Mouse (Mus musculus): ENCODE measurements around the gene Guca1a.
"Not testable (repeated sequence)": the region's sequence is repeated elsewhere in the genome, so short reads cannot be mapped to it uniquely, and the experiment has no call there.

Gene Guca1a

DNA sequence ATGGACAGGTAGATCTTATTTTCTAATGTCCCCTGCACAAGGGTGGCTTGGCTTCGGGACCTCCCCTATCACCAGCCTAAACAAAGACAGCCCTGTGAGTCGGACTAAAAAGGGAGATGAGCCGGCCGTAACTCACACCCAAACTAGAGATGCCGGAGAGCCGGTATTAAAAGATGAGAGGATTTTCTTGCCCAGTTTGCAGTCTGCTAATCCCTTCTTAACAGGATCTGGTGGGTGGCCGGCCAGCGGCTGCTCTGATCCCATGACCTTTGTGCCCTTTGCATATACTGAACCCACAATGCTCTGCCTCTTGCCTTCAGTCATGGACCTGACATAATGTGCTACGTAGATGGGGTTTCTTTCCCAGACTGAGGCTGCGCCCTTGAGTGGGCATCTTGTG is at the start of gene Guca1a:
Gene Guca1a (minus strand): TSS at position 134 of the 400 bp plus-strand sequence.
- DNase-seq = no peak

DNA sequence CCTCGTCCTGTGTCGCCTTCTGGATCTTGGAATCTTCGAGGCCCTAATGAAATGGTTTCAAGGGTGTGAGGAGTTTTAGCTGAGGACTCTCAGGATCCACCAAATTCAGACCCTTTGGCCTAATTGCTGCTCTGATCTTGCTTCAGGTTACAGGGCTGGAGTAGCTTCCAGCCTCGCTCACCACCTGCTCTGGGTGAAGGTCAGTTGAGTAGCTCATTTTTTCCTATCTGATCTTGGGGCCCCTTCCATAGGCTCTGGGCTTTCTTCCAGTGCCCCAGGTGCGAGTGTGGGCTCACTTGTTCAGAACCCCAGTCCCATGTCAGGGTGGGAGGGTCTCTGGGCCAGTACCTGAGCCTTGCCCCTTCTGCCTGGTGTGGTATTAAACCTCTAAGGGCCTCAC is 49.0 kb upstream of the Guca1a start:
- DNase-seq = no peak

DNA sequence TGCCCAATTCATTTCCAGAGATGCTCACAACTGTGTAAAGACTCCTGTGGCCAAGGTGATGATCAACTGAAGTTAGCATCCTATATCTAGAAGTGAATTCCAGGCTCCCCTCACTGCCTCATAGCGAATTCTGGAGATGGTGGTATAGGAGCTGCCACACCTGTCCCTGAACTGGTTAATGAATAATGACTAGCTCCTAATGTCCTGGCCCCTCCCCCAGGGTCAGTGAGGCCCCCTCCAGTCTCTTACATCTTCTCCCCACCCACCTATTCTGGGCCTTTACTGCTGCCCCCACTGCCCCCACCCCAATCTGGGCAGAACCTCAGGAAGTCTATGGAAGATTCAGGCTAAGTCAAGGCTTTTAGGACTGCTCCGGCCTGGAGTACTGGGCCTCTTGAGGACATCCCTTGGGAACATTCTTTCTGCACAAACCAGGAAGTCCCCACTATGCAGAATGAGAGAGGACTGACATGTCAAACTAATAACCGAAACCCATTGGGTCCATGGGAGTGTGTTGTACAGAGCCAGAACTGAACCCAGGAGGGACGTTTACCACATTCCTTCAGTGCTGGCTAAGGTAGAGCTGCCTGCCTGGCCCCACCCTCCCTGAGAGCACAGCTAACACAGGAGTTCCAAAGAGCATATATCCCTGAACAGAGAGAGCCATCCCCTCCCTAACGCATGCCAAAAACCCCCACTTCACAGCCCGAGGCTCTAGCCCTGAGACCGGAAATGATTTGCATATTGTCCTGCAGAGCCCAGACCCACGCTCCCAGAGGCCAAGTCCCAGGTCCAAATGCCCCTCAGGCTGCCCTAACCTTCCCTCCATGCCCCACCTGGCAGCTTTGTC is 48.4 kb upstream of the Guca1a start:
- peak; percentile 40 for DNase-seq

DNA sequence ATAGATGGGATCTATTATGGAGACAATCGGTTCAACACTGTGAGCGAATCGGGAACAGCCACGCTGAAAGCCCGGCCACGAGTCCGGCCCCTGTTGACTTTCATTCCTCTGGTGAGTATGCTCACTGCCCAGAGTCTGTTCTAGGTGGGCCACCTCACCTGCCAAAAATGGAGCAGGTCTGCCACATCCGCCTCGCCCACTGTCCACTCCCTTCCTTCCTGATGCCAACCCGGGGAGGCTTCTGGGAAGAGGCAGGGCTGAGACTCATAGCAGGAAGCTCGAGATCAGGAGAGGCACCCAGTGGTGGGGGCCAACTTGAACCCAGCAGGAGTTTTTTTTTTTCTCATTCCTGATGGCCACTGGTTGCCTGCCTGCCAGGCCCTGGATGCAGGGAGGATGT is 46.2 kb upstream of the Guca1a start:
- DNase-seq = no peak

DNA sequence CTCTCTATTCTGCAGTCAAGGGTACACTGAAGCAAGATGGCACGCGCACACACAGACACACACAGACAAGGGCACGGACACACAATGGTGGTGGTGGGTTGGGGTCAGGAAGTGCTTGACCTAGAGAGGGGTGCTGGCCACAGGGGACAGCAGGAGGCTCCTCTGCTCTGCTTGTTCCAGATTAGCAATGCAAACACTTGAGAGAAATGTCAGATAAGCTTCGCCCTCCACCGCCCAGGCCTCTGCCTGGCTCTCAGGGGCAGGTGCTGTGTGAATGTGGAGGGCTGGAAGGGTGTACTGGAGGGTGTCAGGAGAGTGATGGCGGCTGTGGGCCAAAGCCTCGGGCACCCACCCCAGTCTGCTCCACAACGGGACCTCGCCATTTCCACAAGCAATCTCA is 45.6 kb upstream of the Guca1a start:
- no peak for DNase-seq

DNA sequence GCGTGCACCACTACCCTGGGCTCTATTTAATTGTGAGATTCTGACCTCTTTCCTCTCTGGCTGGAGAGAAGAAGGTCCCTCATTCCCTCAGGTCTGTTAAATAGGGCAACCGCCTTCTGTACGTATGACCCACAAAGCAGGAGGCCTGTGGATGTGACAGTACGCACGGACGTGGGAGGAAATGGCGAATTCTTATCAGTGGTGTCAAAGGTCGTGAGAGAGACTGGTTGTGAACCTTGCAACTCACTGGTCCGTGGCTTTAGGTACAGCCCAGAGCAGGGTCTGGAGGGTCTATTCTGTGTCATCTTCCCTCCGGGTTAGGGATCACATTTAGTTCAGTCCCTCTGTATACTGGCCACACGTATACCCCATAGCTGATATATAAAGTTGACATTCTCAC is 45.1 kb upstream of the Guca1a start:
- DNase-seq = no peak

DNA sequence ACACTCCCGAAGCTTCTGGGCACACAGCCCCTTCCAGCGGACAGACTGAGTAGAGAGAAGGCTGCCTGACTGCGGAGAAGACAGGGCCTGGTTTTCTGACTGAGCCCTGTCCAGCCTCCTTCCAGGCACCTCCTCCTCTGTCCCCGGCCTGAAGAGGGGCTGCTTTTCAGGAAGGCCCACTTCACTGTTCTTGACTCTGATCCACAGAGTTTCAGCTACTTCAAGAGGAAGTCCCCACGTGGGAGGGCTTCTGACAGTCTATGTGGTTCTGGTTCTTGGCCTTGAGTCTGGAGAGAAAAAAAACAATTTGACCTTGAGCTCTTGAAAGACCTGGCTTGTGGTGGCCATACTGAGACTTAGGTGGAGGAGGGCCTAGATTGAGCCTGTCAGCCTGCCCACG is 43.7 kb upstream of the Guca1a start:
- no peak for DNase-seq

DNA sequence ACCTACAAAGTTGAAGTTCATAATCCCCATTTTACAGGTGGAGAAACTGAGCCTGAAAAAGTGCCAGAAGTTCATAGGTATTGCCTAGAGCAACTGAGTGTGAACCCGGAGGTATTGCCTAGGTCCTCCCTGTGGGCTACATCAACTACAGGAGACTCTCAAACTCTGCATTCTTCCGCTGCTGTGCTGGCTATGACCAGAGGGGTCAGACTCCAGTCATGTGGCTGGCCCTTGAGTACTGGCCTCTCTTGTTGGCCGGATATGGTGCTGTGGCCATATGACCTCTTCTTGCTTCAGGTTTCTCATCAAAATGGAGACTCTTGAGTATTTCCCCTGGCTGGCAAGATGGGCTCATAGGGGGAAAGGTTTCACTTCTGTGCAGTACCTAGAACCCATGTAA is 41.9 kb upstream of the Guca1a start:
- DNase-seq = no peak

DNA sequence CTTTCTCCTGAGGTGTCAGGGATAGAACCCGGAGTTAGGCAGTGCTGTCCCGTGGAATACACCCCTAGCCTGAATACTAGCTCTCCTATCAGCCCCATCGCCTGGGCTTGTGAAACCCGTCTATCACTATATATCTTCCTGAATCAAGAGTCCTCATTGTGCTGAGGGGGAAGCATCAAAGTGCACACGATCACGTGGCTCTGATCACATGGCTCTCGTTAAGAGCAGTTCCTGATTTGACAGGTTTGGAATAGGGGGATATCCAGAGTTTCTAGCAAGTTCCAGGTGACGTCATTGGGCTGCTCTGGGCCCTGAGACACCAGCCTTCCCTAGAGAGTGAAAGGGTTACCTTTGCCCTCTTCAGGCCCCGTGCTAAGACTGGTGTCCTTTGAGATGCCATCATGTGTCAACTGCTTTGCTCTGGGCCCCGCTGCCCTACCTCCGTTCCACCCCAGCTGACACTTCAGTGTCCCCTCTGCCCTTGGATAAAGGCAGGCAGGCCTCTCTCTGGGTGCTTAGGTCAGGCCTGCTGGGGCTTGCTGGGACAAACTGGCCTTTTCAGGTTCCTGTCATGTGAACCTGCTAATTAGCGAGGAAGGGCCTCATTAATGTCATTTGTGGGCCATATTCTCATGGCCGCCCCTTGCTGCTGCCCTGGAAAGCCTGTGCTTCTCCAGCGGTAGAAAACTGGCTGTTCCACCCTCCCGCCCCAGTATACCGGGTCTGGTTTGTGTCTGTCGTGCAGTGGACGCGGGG is 41.1 kb upstream of the Guca1a start:
- DNase-seq = no peak

DNA sequence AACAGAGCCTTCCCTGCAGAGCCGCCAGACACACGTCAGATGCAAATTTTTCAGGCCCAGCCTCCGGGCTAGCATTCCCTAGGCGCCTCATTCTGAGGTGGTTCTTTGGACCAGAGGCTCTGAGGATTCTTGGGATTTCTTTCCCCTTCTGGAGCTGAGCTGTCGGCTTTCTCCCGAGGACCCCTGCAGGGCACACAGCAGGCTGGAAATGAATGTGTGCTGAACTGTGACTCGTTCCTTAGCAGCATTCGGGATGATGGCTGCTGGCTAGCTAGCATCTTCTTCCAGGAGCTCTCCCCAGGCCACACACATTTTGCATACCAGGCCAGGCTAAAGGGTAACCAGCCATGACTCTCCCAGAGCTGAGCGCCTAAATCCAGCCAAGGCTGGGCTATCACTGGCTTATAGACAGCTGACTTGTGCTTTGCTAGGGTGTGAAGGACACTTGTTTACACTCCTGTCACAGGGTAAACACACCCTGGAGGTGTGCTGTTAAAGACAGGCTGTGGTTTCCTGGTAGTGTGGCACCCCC is 40.0 kb upstream of the Guca1a start:
- DNase-seq = peak; percentile 45

DNA sequence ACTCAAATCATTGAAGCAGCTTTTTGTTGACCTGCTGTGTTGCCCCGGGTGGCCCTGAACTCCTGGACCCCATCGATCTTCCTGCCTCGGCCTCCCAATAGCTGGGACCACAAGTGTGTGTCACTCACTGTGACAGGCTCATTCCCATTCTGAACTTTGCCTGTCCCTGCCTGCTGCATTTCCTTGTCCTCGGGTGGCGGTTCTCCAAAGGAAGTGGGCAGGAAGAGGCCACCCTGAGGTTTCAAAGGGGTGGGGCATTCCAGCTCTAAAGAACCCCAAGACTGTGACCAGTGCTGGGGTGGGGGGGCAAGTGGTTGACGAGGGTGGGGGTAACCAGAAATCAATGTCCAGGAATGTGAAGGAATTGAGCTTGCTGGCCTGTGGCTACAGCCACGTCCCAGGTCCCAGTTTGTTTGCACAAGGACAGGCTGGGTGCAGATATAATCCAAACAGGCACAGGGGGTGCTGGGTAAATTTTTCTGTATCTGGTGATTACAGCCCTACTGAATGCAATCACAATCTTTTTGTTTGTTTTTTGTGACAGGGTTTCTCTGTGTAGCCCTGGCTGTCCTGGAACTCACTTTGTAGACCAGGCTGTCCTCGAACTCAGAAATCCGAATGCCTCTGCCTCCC is 39.1 kb upstream of the Guca1a start:
- DNase-seq = no peak

DNA sequence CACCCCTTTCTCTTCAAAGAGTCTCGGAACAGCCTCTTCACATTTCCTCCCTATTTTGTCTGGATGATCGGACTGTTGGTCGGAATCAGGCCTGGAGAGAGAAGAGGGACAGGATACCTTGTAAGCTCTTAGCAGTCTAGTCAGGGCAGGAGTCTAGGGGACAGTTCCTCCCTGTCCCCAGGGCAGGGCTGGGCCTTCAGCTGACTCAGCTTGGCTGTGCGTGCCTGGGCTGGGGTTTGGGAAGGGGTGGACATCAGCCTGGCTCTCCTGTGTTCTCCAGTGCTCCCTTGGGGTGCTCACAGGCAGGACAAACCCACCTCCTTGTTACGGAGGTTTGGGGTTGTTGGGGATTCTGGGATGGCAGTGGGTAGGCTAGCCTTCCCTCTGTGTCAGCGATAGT is 38.2 kb upstream of the Guca1a start:
- DNase-seq = no peak

DNA sequence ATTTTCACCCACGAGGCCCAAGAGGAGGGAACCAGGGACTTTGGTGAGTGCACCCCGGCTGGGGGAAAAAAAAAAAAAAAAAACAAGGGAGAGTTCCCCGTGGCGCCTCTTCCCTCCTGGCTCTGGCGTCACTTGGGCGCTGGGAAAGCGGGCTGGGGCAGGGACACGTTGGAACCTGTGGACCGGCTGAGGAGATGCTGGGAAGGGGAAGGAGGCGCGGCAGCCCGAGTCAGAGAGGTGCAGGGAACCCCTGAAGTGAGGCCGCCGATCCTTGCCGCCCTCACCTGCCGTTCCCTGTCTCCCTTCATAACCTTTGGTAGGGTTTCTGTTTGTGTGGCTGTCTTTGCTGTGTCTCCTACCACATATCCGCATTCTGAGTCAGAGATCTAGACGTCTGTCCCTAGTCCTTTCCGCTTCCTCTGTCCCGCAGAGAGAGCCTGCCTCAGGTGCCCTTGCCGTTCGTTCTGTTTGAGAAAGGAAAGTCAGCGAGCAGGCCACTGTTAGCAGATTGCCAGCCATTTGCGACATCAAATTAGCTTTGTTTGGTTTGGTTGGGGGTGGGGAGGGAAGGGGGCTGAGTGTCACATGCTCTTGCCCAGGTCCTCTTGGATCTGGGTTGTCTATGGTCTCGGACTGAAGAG is 36.6 kb upstream of the Guca1a start, which contains the start of gene 1700001C19Rik:
Gene 1700001C19Rik (minus strand): TSS at position 470 of the 641 bp plus-strand sequence.
- no peak for DNase-seq

DNA sequence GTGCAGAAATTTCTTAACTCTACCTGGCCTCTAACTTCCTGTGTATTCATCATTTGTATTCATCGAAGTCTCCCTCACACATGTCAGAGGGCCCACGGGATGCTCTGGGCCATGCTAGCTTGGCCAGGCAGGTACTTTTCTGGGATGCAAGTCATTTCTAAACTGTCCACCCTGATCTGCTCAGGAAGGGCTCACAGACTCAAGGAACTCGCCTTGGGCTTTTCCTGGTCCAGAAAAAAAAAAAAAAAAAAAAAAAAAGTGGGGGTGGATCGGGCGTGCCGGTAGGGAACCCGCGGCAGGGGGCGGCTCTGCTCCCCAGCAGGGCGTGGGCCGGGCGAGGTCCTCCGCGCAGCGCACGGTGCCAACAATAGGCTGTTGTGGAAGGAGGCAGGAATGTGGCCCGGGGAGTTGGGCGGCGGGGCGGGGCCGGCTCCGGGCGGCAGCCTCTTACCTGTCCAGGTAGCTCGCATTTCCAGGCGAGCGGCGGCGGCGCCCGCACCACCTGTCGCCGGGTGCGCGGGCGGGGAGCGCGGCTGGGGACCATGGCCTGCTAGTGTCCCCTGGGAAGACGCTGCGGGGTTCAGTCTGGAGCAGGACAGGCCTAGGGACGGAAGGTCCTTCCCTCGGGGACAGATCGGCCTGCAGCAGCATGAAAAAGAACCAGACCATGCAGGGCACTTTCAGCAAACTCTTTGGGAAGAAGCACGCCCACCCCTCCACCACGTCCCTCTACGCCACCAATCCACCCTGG is 35.9 kb upstream of the Guca1a start, which contains the start of gene AI661453:
Gene AI661453 (plus strand): TSS at position 460 of the 751 bp plus-strand sequence.
- DNase-seq = peak; percentile 81

DNA sequence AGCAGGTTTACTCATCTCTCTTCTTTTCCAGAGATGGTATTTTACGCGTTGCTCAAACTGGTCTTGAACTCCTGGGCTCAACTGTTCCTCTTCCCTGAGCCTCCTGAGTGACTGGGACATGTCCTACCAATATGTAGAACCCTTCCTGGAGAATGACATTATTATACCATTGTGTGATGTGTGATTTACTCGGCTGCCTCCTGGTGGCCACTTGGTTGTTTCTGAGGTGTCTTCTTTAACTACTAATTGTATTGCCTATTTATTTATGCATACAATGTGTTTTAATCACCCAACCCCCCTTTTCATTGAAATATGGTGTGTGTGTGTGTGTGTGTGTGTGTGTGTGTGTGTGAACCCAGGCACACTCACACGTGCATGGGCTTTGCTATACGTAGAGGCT is 30.4 kb upstream of the Guca1a start:
- no peak for DNase-seq

DNA sequence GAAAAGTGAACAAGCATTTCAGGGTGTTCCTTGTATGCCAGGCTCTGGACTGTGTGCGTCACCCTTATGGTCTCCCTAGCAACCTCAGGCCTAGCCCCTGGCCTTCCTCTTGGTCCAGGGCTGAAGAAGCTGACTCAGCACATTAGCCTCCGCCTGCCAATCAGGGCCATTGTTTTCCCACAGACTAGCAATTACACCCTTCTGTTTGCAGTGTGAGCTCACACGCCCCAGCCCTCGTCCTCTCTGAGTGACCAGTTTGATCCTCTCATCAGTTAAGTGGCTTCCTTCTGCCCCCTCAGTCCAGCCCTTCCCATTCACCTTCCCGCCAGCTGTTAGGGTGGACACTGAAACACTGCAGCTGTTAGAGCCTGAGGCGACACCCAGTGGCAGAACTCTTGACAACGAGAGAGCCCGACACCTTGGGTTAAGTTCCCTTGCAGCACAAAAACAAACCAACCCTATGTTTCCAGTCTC is 28.5 kb upstream of the Guca1a start:
- DNase-seq = peak; percentile 75

DNA sequence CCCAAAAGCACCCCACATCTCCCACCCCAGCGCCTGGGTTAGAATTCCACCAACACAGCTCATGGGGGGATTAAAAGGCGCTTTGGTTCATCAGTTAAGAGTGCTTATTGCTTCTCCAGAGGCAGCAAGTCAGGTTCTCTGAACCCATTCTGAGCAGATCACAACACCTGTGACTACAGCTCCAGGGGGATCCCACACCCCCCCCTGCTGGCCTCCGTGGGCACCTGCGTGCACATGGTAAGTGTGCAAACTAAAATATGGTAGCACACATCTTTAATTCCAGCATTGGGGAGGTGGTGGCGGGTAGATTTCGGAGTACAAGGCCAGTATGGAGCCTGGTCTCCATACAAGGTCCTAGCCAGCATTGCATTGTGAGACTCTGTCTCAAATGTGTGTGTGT is 26.9 kb upstream of the Guca1a start:
- no peak for DNase-seq

DNA sequence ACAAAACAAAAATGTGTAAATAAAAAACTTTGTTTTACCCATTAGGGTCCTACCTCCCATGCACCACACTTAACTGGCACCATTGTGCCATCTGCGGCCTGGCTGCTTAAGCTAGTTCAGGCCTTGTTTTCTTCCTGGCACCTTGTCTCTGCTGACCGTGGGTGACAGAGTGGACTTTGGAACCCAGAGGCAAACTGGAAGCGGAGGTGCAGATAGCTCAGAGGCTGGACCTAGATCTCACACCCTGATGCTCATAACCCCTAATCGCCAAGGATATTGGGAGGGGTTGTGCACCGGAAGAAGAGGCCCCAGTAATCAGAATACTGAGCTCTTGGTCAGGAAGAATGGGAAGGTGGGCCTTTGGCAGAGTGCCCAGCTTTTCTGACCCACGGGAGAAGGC is 23.8 kb upstream of the Guca1a start:
- no peak for DNase-seq

DNA sequence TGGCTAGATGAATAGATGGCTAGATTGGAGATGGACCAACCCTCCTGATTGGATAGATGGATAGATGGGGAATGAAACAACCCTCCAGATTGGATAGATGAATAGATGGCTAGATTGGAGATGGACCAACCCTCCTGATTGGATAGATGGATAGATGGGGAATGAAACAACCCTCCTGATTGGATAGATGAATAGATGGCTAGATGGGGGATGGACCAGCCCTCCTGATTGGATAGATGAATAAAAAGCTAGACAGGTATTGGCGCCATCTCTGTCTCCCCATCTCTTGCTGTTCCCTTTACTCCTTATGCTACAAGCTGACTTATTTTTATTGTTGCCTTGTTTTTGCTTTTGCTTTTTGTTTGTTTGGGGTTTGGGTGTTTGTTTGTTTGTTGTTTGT is 22.2 kb upstream of the Guca1a start:
- DNase-seq = not testable (repeated sequence)

DNA sequence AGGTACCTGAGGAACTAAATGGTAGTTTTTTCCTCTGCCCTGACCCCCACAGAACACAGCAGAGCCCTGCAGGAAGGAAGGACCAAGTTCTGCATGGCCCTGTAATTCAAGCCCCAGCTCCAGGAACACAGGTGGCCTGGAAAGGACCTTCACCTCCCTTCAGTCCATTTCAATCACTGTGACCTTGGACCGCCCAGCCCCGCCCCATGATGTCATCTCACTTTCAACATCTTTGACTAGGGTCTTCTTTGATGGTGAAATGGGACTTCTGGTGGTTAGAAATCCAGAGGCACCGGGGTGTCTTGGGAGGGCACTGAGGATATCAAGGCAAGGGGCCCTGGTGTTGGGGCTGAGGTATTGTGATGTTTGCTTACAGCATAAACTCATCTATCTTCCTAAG is 21.2 kb upstream of the Guca1a start:
- no peak for DNase-seq

DNA sequence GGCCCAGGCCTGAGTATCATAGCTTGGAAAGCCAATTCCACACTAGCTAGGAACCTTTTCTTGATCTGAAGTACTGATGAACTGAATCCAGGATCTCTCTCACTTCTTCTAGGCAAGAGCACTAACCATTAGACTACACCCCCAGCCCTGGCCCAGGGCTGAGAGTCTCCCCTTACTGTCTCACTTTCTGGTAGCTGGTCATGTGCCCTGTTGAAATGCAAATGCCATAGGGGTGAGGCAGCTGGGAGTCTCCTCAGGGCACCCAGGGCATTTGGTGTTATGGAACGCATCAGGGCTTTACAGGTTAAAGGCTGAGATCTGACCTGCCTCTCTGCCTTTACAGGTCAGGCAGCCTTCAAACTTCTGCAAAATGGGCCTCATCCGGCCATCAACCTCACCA is 19.8 kb upstream of the Guca1a start:
- no peak for DNase-seq
